Mouse (Mus musculus) frontal cortex, adult 2 months (tissue): Measurements from ENCODE around the gene Olfr911-ps1. TPM values are rescaled to one million over a fixed set of nuclear protein-coding genes. Genes with fewer than 3 reads are reported as not detected.

Experiments used
- DNase-seq, 2 experiments: peaks; one replicate each; pipeline ENCODE4 v3.0.0; 2022; ENCODE audit warnings: low spot score in 1 of 2; ENCODE audit errors: extremely low spot score in 1 of 2
- polyA plus RNA-seq: library from polyadenylated mRNA; depleted of rRNA; stranded (reverse); fragments of >200 nt; gene quantifications from 2 replicates; pipeline ENCODE4 v1.2.3, GENCODE M21; 2012; rRNA removed

The Olfr911-ps1 gene
- not detected in 2 replicates for polyA plus RNA-seq

GRCm38 (mm10) chr9:38521280-38521679 lies at the start of gene Olfr911-ps1:
Gene Olfr911-ps1, plus strand, starts transcription at chr9:38521580.
- no peak for DNase-seq

GRCm38 (mm10) chr9:38486785-38487184 lies 34.6 kb upstream of the Olfr911-ps1 start, which contains the start of gene Olfr906:
Gene Olfr906, plus strand, starts transcription at chr9:38487085.
- no peak for DNase-seq

- no peak for DNase-seq
These were observed 25.9 kb upstream of the Olfr911-ps1 start, which contains the start of gene Olfr907 for GRCm38 (mm10) chr9:38495501-38495900. Gene Olfr907, plus strand, starts transcription at chr9:38495801.

GRCm38 (mm10) chr9:38512353-38512752 lies 9.0 kb upstream of the Olfr911-ps1 start:
- DNase-seq = no peak

- DNase-seq = no peak
These were observed 16.2 kb downstream of the Olfr911-ps1 start, which contains the start of gene Olfr910 for GRCm38 (mm10) chr9:38537549-38537948. Gene Olfr910, plus strand, starts transcription at chr9:38537849.

Other genes with a start within 250 kb of the Olfr911-ps1 start
- gene Olfr896-ps1, start 230.5 kb upstream of the Olfr911-ps1 start, polyA plus RNA-seq = not detected in 2 replicates
- not detected in 2 replicates for gene Olfr25, start 192.5 kb upstream of the Olfr911-ps1 start, polyA plus RNA-seq
- not detected in 2 replicates for gene Olfr898, start 173.2 kb upstream of the Olfr911-ps1 start, polyA plus RNA-seq
- gene Olfr250, start 154.7 kb upstream of the Olfr911-ps1 start, polyA plus RNA-seq = not detected in 2 replicates
- not detected in 2 replicates for gene Olfr251, start 144.5 kb upstream of the Olfr911-ps1 start, polyA plus RNA-seq
- not detected in 2 replicates for gene Olfr147, start 119.9 kb upstream of the Olfr911-ps1 start, polyA plus RNA-seq
- not detected in 2 replicates for gene Olfr901, start 92.1 kb upstream of the Olfr911-ps1 start, polyA plus RNA-seq
- not detected in 2 replicates for gene Olfr902, start 73.9 kb upstream of the Olfr911-ps1 start, polyA plus RNA-seq
- gene Olfr904, start 58.4 kb upstream of the Olfr911-ps1 start, polyA plus RNA-seq = not detected in 2 replicates
- not detected in 2 replicates for gene Olfr905, start 50.5 kb upstream of the Olfr911-ps1 start, polyA plus RNA-seq
- gene Olfr906, start 34.5 kb upstream of the Olfr911-ps1 start, polyA plus RNA-seq = not detected in 2 replicates
- gene Olfr907, start 25.8 kb upstream of the Olfr911-ps1 start, polyA plus RNA-seq = not detected in 2 replicates
- gene Olfr910, start 16.3 kb downstream of the Olfr911-ps1 start, polyA plus RNA-seq = not detected in 2 replicates
- not detected in 2 replicates for gene Olfr912, start 58.6 kb downstream of the Olfr911-ps1 start, polyA plus RNA-seq
- gene Olfr913, start 71.2 kb downstream of the Olfr911-ps1 start, polyA plus RNA-seq = not detected in 2 replicates
- gene Olfr914, start 83.5 kb downstream of the Olfr911-ps1 start, polyA plus RNA-seq = not detected in 2 replicates
- not detected in 2 replicates for gene Olfr916, start 138.3 kb downstream of the Olfr911-ps1 start, polyA plus RNA-seq
- gene Olfr917, start 144.3 kb downstream of the Olfr911-ps1 start, polyA plus RNA-seq = not detected in 2 replicates
- not detected in 2 replicates for gene Olfr918, start 153.0 kb downstream of the Olfr911-ps1 start, polyA plus RNA-seq
- 0.11 TPM in 1 of 2 replicates, not detected in the other for gene Olfr919, start 182.1 kb downstream of the Olfr911-ps1 start, polyA plus RNA-seq
- gene Vwa5a, start 196.7 kb downstream of the Olfr911-ps1 start, polyA plus RNA-seq = 7.5 and 9.8 TPM in 2 replicates
- gene Olfr920, start 230.7 kb downstream of the Olfr911-ps1 start, polyA plus RNA-seq = 0.18 and 0.19 TPM in 2 replicates